Mouse (Mus musculus): ENCODE results near the gene Mgat4e. TPM values are rescaled to one million over a fixed set of nuclear protein-coding genes. Genes with fewer than 3 reads are reported as not detected.

Mgat4e gene
- not detected in 2 replicates for polyA plus RNA-seq (2012; rRNA removed)

GRCm38 (mm10) chr1:134549632-134550132 lies at the start of gene Mgat4e:
Gene Mgat4e (minus strand): TSS chr1:134549682.

GRCm38 (mm10) chr1:134559976-134560375 lies 10.5 kb upstream of the Mgat4e start, which contains the start of gene Kdm5b:
Gene Kdm5b (plus strand): TSS chr1:134560171.

GRCm38 (mm10) chr1:134494428-134495215 lies 54.9 kb downstream of the Mgat4e start, which contains the start of gene Rabif:
Gene Rabif (plus strand): TSS chr1:134494648.

Other genes starting within 250 kb of the Mgat4e start
- 7.8 and 10.4 TPM in 2 replicates for gene Ppfia4, start 216.8 kb downstream of the Mgat4e start, polyA plus RNA-seq (2012; rRNA removed)
- 52.3 and 58.2 TPM in 2 replicates for gene Tmem183a, start 187.7 kb downstream of the Mgat4e start, polyA plus RNA-seq (2012; rRNA removed)
- gene 4933406M09Rik, start 163.7 kb downstream of the Mgat4e start, polyA plus RNA-seq (2012; rRNA removed), result not detected in 2 replicates
- 73.0 and 80.6 TPM in 2 replicates for gene Cyb5r1, start 144.1 kb downstream of the Mgat4e start, polyA plus RNA-seq (2012; rRNA removed)
- gene Adipor1, start 134.3 kb downstream of the Mgat4e start, polyA plus RNA-seq (2012; rRNA removed), result 114 and 145 TPM in 2 replicates
- 8.4 and 9.5 TPM in 2 replicates for gene Klhl12, start 94.2 kb downstream of the Mgat4e start, polyA plus RNA-seq (2012; rRNA removed)
- gene Rabif, start 55.0 kb downstream of the Mgat4e start, polyA plus RNA-seq (2012; rRNA removed), result 14.6 and 15.3 TPM in 2 replicates
- gene Kdm5b, start 10.5 kb upstream of the Mgat4e start, polyA plus RNA-seq (2012; rRNA removed), result 19.8 and 39.2 TPM in 2 replicates
- gene Syt2, start 97.0 kb upstream of the Mgat4e start, polyA plus RNA-seq (2012; rRNA removed), result 0.92 and 1.4 TPM in 2 replicates

Data from ovary, adult 2 months (tissue).